Mouse (Mus musculus) MEL (cell line): ENCODE data around the gene Wsb2.

ENCODE experiments used
- CTCF ChIP-seq, 3 experiments: IDR thresholded peaks in 2 of 3; conservative IDR thresholded peaks in 1 of 3; 2 replicates each; pipeline ENCODE4 v1.5.1; 2011 to 2012; ENCODE audit warnings: low read length in 3 of 3, low read depth in 2 of 3, mild to moderate bottlenecking in 2 of 3, improper control_type of control experiment in 1 of 3, inconsistent platforms in 1 of 3, mixed read lengths in 1 of 3, moderate library complexity in 1 of 3; ENCODE audit not compliant: control insufficient read depth in 1 of 3, insufficient read depth in 1 of 3, poor library complexity in 1 of 3, severe bottlenecking in 1 of 3
- EP300 ChIP-seq, 2 experiments: IDR thresholded peaks; 2 replicates each; pipeline ENCODE4 v1.6.1; 2011; ENCODE audit warnings: improper control_type of control experiment in 2 of 2, low read length in 2 of 2, low read depth in 1 of 2, mild to moderate bottlenecking in 1 of 2
- GATA1 ChIP-seq: IDR thresholded peaks from 2 replicates; pipeline ENCODE4 v1.6.1; 2011; ENCODE audit warnings: low read depth, low read length, improper control_type of control experiment
- JUND ChIP-seq: IDR thresholded peaks from 2 replicates; pipeline ENCODE4 v1.6.1; 2011; ENCODE audit warnings: low read depth, mild to moderate bottlenecking, improper control_type of control experiment, low read length
- KAT2A ChIP-seq: conservative IDR thresholded peaks from 2 replicates; pipeline ENCODE4 v1.6.1; 2012; ENCODE audit warnings: low read depth, low read length, improper control_type of control experiment, inconsistent platforms
- MYC ChIP-seq: IDR thresholded peaks from 2 replicates; pipeline ENCODE4 v1.6.1; 2011; ENCODE audit warnings: low read depth, mild to moderate bottlenecking, low read length, improper control_type of control experiment, moderate library complexity
- POLR2A ChIP-seq, 2 experiments: IDR thresholded peaks; 2 replicates each; pipeline ENCODE4 v1.6.1; 2011 to 2012; ENCODE audit warnings: low read length in 2 of 2, mild to moderate bottlenecking in 2 of 2, control low read depth in 1 of 2, improper control_type of control experiment in 1 of 2, low read depth in 1 of 2, moderate library complexity in 1 of 2; ENCODE audit not compliant: control insufficient read depth in 1 of 2, insufficient read depth in 1 of 2, poor library complexity in 1 of 2
- POLR2AphosphoS5 ChIP-seq: IDR thresholded peaks from 2 replicates; pipeline ENCODE4 v1.6.1; 2012; ENCODE audit warnings: low read depth, borderline replicate concordance, mild to moderate bottlenecking, inconsistent platforms, low read length, moderate library complexity, mixed read lengths
- TAL1 ChIP-seq: IDR thresholded peaks from 2 replicates; pipeline ENCODE4 v1.6.1; 2012; ENCODE audit warnings: mild to moderate bottlenecking, inconsistent platforms, low read length, moderate library complexity, mixed read lengths
- TBP ChIP-seq: IDR thresholded peaks from 2 replicates; pipeline ENCODE4 v1.8.0; 2011; ENCODE audit warnings: low read depth, low read length, improper control_type of control experiment
- USF1 ChIP-seq: IDR thresholded peaks from 2 replicates; pipeline ENCODE4 v1.6.1; 2014; ENCODE audit warnings: low read depth, mild to moderate bottlenecking, inconsistent platforms, low read length, improper control_type of control experiment, moderate library complexity
- USF2 ChIP-seq, 2 experiments: IDR thresholded peaks; 2 replicates each; pipeline ENCODE4 v1.6.1; 2011 to 2012; ENCODE audit warnings: improper control_type of control experiment in 2 of 2, low read length in 2 of 2, borderline replicate concordance in 1 of 2, inconsistent platforms in 1 of 2, low read depth in 1 of 2, mild to moderate bottlenecking in 1 of 2; ENCODE audit not compliant: insufficient read depth in 1 of 2
- ZC3H11A ChIP-seq: IDR thresholded peaks from 2 replicates; pipeline ENCODE4 v1.6.1; 2012; ENCODE audit warnings: low read depth, mild to moderate bottlenecking, inconsistent platforms, low read length, improper control_type of control experiment

DNA sequence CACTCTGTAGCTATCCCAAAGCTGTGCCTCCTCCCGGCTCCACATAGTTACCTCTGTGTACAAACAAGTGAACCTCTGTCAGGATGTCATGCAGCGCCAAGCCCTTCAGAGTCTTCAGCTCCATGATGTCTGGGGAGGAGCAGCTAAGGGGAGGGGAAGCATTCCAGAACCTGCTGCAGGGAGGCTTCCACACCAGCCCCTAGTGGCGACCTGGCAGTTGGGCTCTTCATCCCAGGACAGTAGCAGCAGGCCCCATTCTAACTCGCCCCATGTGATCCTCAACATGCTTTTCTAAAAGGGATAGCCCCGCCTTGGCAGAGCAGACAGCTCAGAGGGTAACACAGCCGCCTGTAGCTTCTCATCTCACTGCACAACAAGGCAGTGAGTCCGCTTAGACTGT, 24.7 kb downstream of the Wsb2 start:
- TF ChIP-seq CTCF (IDR thresholded peaks at IDR 0.05 in 2 of 3, conservative IDR thresholded peaks at IDR 0.05 in 1 of 3; ENCODE audit: control insufficient read depth in 1 of 3, insufficient read depth in 1 of 3, low read depth in 2 of 3, low read length in 3 of 3, poor library complexity in 1 of 3, severe bottlenecking in 1 of 3) (no peak), POLR2A (IDR thresholded peaks at IDR 0.05; ENCODE audit: control insufficient read depth in 1 of 2, insufficient read depth in 1 of 2, low read depth in 1 of 2, low read length in 2 of 2, poor library complexity in 1 of 2) (no peak), EP300 (IDR thresholded peaks at IDR 0.05; ENCODE audit: low read depth in 1 of 2, low read length in 2 of 2) (no peak), POLR2AphosphoS5 (no peak), ZC3H11A (no peak), TAL1 (no peak), JUND (no peak), KAT2A (no peak), GATA1 (no peak), TBP (no peak), USF1 (no peak), MYC (no peak), USF2 (IDR thresholded peaks at IDR 0.05; ENCODE audit: borderline replicate concordance in 1 of 2, insufficient read depth in 1 of 2, low read depth in 1 of 2, low read length in 2 of 2) (no peak)
